Mouse (Mus musculus) liver, adult 2 months (tissue): ENCODE measurements around the gene Pheta2. TPM values are rescaled to one million over a fixed set of nuclear protein-coding genes. Genes with fewer than 3 reads are reported as not detected.
"Not testable (repeated sequence)": the region's sequence is repeated elsewhere in the genome, so short reads cannot be mapped to it uniquely, and the experiment has no call there.

Experiments used
- DNase-seq: peaks from one replicate; pipeline ENCODE4 v3.0.0-alpha.2; 2011; ENCODE audit warnings: low read depth, low spot score; ENCODE audit errors: extremely low read depth
- H3K27ac ChIP-seq: fragments of 200-500 bp; replicated peaks from 2 replicates; pipeline ENCODE4 v1.5.1; 2012; ENCODE audit warnings: low read depth, mild to moderate bottlenecking, control low read depth, inconsistent platforms, low read length; ENCODE audit not compliant: insufficient read depth
- H3K27me3 ChIP-seq: fragments of 200-500 bp; 2 replicates; pipeline ENCODE4 v1.6.1; 2012; ENCODE audit warnings: mild to moderate bottlenecking, moderate library complexity, low read length, inconsistent platforms; ENCODE audit not compliant: control insufficient read depth, insufficient read depth
- H3K36me3 ChIP-seq: fragments of 200-500 bp; 2 replicates; pipeline ENCODE4 v1.6.1; 2012; ENCODE audit warnings: low read length, inconsistent platforms; ENCODE audit not compliant: control insufficient read depth, insufficient read depth
- H3K4me1 ChIP-seq: fragments of 200-500 bp; 2 replicates; pipeline ENCODE4 v1.6.1; 2011; ENCODE audit warnings: low read length; ENCODE audit not compliant: control insufficient read depth, insufficient read depth
- H3K4me3 ChIP-seq: fragments of 200-500 bp; 2 replicates; pipeline ENCODE4 v1.5.1; 2011; ENCODE audit warnings: low read depth, mild to moderate bottlenecking, control low read depth, low read length, moderate library complexity; ENCODE audit not compliant: insufficient read depth
- H3K79me2 ChIP-seq: fragments of 200-500 bp; 2 replicates; pipeline ENCODE4 v1.6.1; 2012; ENCODE audit warnings: inconsistent platforms, mild to moderate bottlenecking, low read length, moderate library complexity; ENCODE audit not compliant: control insufficient read depth, insufficient read depth
- H3K9ac ChIP-seq: fragments of 200-500 bp; 2 replicates; pipeline ENCODE4 v1.6.1; 2012; ENCODE audit warnings: low read depth, mild to moderate bottlenecking, control low read depth, inconsistent platforms, low read length
- CTCF ChIP-seq: fragments of 200-500 bp; IDR thresholded peaks from 2 replicates; pipeline ENCODE4 v1.5.1; 2011; ENCODE audit warnings: low read depth, low read length, control low read depth
- POLR2A ChIP-seq: fragments of 200-500 bp; IDR thresholded peaks from 2 replicates; pipeline ENCODE4 v1.6.1; 2011; ENCODE audit warnings: low read length, control low read depth; ENCODE audit not compliant: insufficient read depth; ENCODE audit errors: extremely low read depth
- WGBS: fragments of 180-500 bp; shearing (Covaris S2); methylation state at CpG from one replicate; pipeline ENCODE4 v1.1.7; 2018; 5-methylcytosine and 5-hydroxymethylcytosine counted together
- polyA plus RNA-seq: library from polyadenylated mRNA; depleted of rRNA; stranded (reverse); fragments of >200 nt; gene quantifications from 2 replicates; pipeline ENCODE4 v1.2.3, GENCODE M21; 2012
- total RNA-seq: library from RNA; depleted of rRNA; stranded (reverse); fragments of >200 nt; gene quantifications from 2 replicates; pipeline ENCODE4 v1.2.3, GENCODE M21; 2014

Gene Pheta2
- total and polyA plus RNA-seq, 2 experiments, result 0.09 to 0.10 TPM

DNA sequence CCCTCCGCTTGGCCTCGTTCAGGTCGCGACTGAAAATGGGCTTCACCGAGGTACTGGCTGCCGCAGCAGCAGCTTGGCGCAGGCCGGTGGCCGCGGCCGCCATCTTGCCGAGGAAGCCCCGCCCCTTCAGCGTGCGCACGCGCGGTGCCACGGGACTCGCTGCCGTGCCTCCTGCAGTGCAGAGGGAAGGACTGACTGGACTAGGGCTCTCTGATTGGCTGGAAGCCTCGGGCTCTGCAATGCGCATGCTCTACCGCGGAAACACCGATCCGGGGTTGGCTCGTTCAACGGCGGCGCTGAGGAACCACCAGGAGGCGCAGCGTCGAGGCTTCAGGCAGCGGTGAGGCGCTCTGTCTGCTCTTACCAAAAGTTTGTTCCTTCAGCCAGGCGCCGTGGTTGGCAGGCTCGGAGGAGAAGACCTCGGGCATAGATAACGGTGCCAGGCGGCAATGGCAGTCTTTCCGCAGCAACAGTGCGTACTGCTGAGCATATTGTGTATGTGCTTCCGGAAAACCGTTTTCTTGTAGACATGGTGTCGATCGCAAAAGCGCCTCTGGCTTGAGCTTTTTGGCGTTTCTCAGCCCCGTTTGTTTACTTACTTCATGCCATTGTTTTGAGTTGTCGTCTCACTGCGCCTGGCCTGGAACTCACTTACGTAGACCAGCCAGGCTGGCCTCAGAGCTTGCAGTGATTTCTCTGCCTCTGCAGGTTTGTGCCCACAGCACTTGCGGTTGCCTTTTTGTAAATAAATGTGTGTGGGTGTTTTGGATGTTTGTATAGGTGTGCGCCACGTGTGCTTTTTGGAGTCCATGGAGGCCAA, 15.6 kb downstream of the Pheta2 start, which contains the start of gene Ndufa6:
Gene Ndufa6, minus strand, starts transcription at position 197 of the 820 bp plus-strand sequence.
- TF ChIP-seq CTCF (peak; percentile 97), POLR2A (peak; percentile 94)
- H3K4me3 ChIP-seq, result peak within 1 kb of the TSS; percentile 90
- H3K9ac ChIP-seq, result peak within 1 kb of the TSS; percentile 97
- H3K27ac ChIP-seq, result peak within 1 kb of the TSS; percentile 95
- H3K27me3 ChIP-seq, result no peaks in the 10 kb centered on the region
- WGBS, result under 1% methylated on average over 57 of the region's 57 CpGs
- H3K79me2 ChIP-seq, result peaks cover 21% of the 10 kb centered on the region
- H3K4me1 ChIP-seq, result peaks cover 22% of the 10 kb centered on the region
- peaks cover 11% of the 10 kb centered on the region for H3K36me3 ChIP-seq
- peak; percentile 97 for DNase-seq

- Histone ChIP-seq H3K4me1 (peaks cover 17% of the 10 kb centered on the region), H3K27ac (peak overlapping the region; percentile 61), H3K79me2 (peaks cover 4% of the 10 kb centered on the region), H3K9ac (peak overlapping the region; percentile 48), H3K36me3 (no peaks in the 10 kb centered on the region), H3K4me3 (peak overlapping the region; percentile 37), H3K27me3 (no peaks in the 10 kb centered on the region)
- peak; percentile 75 for DNase-seq
- TF ChIP-seq POLR2A (no peak), CTCF (no peak)
- 59% methylated on average over 22 of the region's 22 CpGs for WGBS
Measured at GRCm38 (mm10) chr15:82358431-82359260, 19.9 kb downstream of the Pheta2 start.

DNA sequence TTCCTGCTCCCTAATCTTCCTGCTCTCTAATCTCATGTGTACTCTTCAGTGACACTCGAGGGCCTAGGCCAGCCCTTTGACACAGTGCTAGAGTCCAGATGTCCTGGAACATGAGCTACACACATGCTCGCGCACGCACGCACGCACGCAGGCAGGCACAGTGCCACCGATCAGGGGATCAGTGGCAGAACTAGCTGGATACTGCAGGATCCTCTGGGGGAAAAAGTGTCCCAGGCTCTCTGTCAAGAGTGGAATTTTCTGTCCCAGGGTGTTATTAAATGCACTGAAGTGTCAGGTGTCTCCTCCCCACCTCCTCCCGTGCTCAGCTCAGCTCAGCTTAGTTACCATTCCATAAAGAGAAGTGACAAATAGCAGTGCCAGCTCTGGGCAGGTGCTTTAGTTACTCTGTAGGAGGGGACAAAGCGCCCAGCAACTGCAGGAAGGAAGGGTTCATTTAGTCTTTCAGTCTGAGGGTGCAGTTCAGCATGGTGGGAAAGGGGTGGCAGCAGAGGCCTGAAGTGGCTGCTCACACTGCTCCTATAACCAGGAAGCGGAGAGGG, 22.8 kb downstream of the Pheta2 start:
- Histone ChIP-seq H3K4me1 (peaks cover 17% of the 10 kb centered on the region), H3K27ac (peak overlapping the region; percentile 98), H3K36me3 (no peaks in the 10 kb centered on the region), H3K4me3 (no peak overlapping the region), H3K27me3 (no peaks in the 10 kb centered on the region), H3K9ac (peak overlapping the region; percentile 68), H3K79me2 (no peaks in the 10 kb centered on the region)
- TF ChIP-seq CTCF (peak; percentile 71), POLR2A (0 out of 2 replicates have a peak, but pooled peaks have one; percentile 19)
- WGBS, result 8% methylated on average over 11 of the region's 11 CpGs
- DNase-seq, result peak; percentile 93

- no peaks in the 10 kb centered on the region for H3K79me2 ChIP-seq
- H3K36me3 ChIP-seq, result no peaks in the 10 kb centered on the region
- H3K9ac ChIP-seq, result peak overlapping the region; percentile 27; the same call in 1 of the 2 replicates
- WGBS, result 71% methylated on average over 4 of the region's 4 CpGs
- H3K27ac ChIP-seq, result peak overlapping the region; percentile 98
- H3K4me1 ChIP-seq, result peaks cover 17% of the 10 kb centered on the region
- H3K4me3 ChIP-seq, result no peak overlapping the region
- DNase-seq, result peak; percentile 60
- H3K27me3 ChIP-seq, result no peaks in the 10 kb centered on the region
- TF ChIP-seq POLR2A, result no peak
Measured at GRCm38 (mm10) chr15:82362234-82362633, 23.5 kb downstream of the Pheta2 start.

GRCm38 (mm10) chr15:82363801-82364200, 25.1 kb downstream of the Pheta2 start:
- H3K27ac ChIP-seq, H3K9ac ChIP-seq, H3K36me3 ChIP-seq, H3K79me2 ChIP-seq, H3K4me3 ChIP-seq, H3K27me3 ChIP-seq, DNase-seq: not testable (repeated sequence)
- WGBS, result 71% methylated on average over 9 of the region's 12 CpGs
- H3K4me1 ChIP-seq, result peaks cover 16% of the 10 kb centered on the region

DNA sequence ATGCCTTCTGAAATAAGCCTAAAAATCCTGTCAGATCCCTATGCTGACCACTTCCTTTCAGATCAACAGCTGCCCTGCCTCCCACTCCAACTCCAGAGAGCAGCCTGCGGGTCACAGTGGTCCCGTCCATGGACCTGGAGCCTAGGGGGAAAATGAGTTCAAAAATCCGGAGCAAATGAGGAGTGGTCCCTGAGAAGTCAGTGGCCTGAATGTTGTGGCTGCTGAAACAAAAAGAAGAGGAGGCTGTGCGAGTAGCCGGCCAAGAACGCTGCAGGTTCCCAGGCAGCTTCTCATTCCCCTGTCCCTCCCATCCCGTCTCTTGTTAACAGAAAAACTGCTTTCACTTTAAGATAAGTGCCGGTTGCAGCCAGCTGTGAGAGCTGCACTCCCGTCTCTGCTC, 25.8 kb downstream of the Pheta2 start:
- Histone ChIP-seq H3K4me3 (peak overlapping the region; percentile 42), H3K9ac (peak overlapping the region; percentile 67), H3K4me1 (peaks cover 15% of the 10 kb centered on the region), H3K27ac (peak overlapping the region; percentile 76)
- H3K36me3 ChIP-seq, H3K79me2 ChIP-seq, DNase-seq, H3K27me3 ChIP-seq: not testable (repeated sequence)
- WGBS, result 10% methylated on average over 6 of the region's 9 CpGs
